Mouse (Mus musculus) CH12.LX (cell line): ENCODE measurements around the gene Pde8b. TPM values are rescaled to one million over a fixed set of nuclear protein-coding genes. Genes with fewer than 3 reads are reported as not detected.
A peak's percentile ranks its signal among the peaks of the same experiment; 100 is the strongest.

Source experiments
- DNase-seq: peaks from one replicate; pipeline ENCODE4 v3.0.0-alpha.2; 2013; ENCODE audit errors: extremely low read depth
- H3K27ac ChIP-seq: 2 replicates; pipeline ENCODE4 v1.5.1; 2012; ENCODE audit warnings: low read depth, mild to moderate bottlenecking, control low read depth, moderate library complexity; ENCODE audit not compliant: insufficient read depth
- H3K27me3 ChIP-seq: replicated peaks from 2 replicates; pipeline ENCODE3; 2012; ENCODE audit warnings: inconsistent platforms
- H3K36me3 ChIP-seq, 2 experiments: replicated peaks in 1 of 2; 2 replicates each; pipeline versions ENCODE3 to v1.6.1; 2012; ENCODE audit warnings: inconsistent platforms in 1 of 2, low read length in 1 of 2, mild to moderate bottlenecking in 1 of 2, mixed read lengths in 1 of 2, moderate library complexity in 1 of 2; ENCODE audit not compliant: control insufficient read depth in 1 of 2, insufficient read depth in 1 of 2
- H3K4me1 ChIP-seq, 2 experiments: 2 replicates each; pipeline ENCODE4 v1.6.1; 2012; ENCODE audit warnings: inconsistent platforms in 1 of 2, moderate library complexity in 1 of 2; ENCODE audit not compliant: insufficient read depth in 2 of 2, control insufficient read depth in 1 of 2
- H3K4me2 ChIP-seq: 2 replicates; pipeline ENCODE4 v1.6.1; 2012; ENCODE audit warnings: low read depth, mild to moderate bottlenecking, control low read depth; ENCODE audit not compliant: poor library complexity, insufficient read depth, severe bottlenecking
- H3K4me3 ChIP-seq, 3 experiments: fragments of 150-350 bp in 1 of 3; sonication (generic) in 1 of 3; replicated peaks in 1 of 3; 2 replicates each; pipeline versions ENCODE3 to v1.5.1; 2011 to 2012; ENCODE audit warnings: low read depth in 2 of 3, low read length in 2 of 3, mild to moderate bottlenecking in 2 of 3, moderate library complexity in 2 of 3, control low read depth in 1 of 3, improper control_type of control experiment in 1 of 3, inconsistent platforms in 1 of 3, mixed read lengths in 1 of 3; ENCODE audit not compliant: poor library complexity in 1 of 3
- H3K79me2 ChIP-seq: replicated peaks from 2 replicates; pipeline ENCODE4 v1.6.1; 2012; ENCODE audit warnings: mild to moderate bottlenecking, moderate library complexity; ENCODE audit not compliant: control insufficient read depth, poor library complexity, insufficient read depth, severe bottlenecking; ENCODE audit errors: extremely low read depth
- H3K9ac ChIP-seq: 2 replicates; pipeline ENCODE4 v1.6.1; 2012; ENCODE audit warnings: low read depth, mild to moderate bottlenecking, control low read depth, moderate library complexity; ENCODE audit not compliant: insufficient read depth
- H3K9me3 ChIP-seq: replicated peaks from 2 replicates; pipeline ENCODE3; 2012; ENCODE audit warnings: low read length, inconsistent platforms, mixed read lengths
- BHLHE40 ChIP-seq: IDR thresholded peaks from 2 replicates; pipeline ENCODE4 v1.6.1; 2011; ENCODE audit warnings: mild to moderate bottlenecking, low read depth, low read length, improper control_type of control experiment
- CHD1 ChIP-seq: IDR thresholded peaks from 2 replicates; pipeline ENCODE4 v1.6.1; 2012; ENCODE audit warnings: low read depth, low read length, improper control_type of control experiment, inconsistent platforms
- CHD2 ChIP-seq: IDR thresholded peaks from 2 replicates; pipeline ENCODE4 v1.6.1; 2011; ENCODE audit warnings: low read length, improper control_type of control experiment
- CTCF ChIP-seq, 2 experiments: IDR thresholded peaks in 1 of 2; conservative IDR thresholded peaks in 1 of 2; 2 replicates each; pipeline ENCODE4 v1.5.1; 2011 to 2012; ENCODE audit warnings: low read depth in 2 of 2, low read length in 2 of 2, improper control_type of control experiment in 1 of 2, inconsistent platforms in 1 of 2, mild to moderate bottlenecking in 1 of 2, moderate library complexity in 1 of 2
- E2F4 ChIP-seq: IDR thresholded peaks from 2 replicates; pipeline ENCODE4 v1.6.1; 2011; ENCODE audit warnings: low read depth, low read length, improper control_type of control experiment; ENCODE audit not compliant: insufficient replicate concordance
- ELF1 ChIP-seq: IDR thresholded peaks from 2 replicates; pipeline ENCODE4 v1.6.1; 2014; ENCODE audit warnings: low read depth, mild to moderate bottlenecking, inconsistent platforms, low read length, improper control_type of control experiment
- EP300 ChIP-seq: IDR thresholded peaks from 2 replicates; pipeline ENCODE4 v1.6.1; 2011; ENCODE audit warnings: low read length, improper control_type of control experiment
- ETS1 ChIP-seq: conservative IDR thresholded peaks from 2 replicates; pipeline ENCODE4 v1.6.1; 2012; ENCODE audit warnings: low read depth, mild to moderate bottlenecking, inconsistent platforms, low read length, improper control_type of control experiment, moderate library complexity
- HCFC1 ChIP-seq: IDR thresholded peaks from 2 replicates; pipeline ENCODE4 v1.6.1; 2012; ENCODE audit warnings: low read depth, mild to moderate bottlenecking, inconsistent platforms, low read length, improper control_type of control experiment
- IRF4 ChIP-seq: IDR thresholded peaks from 2 replicates; pipeline ENCODE4 v1.6.1; 2014; ENCODE audit warnings: low read depth, mild to moderate bottlenecking, inconsistent platforms, low read length, improper control_type of control experiment
- JUN ChIP-seq: IDR thresholded peaks from 2 replicates; pipeline ENCODE4 v1.6.1; 2011; ENCODE audit warnings: low read depth, mild to moderate bottlenecking, low read length, improper control_type of control experiment, moderate library complexity; ENCODE audit not compliant: insufficient read depth
- KAT2A ChIP-seq: IDR thresholded peaks from 2 replicates; pipeline ENCODE4 v1.6.1; 2012; ENCODE audit warnings: low read length, improper control_type of control experiment, inconsistent platforms; ENCODE audit not compliant: insufficient replicate concordance
- MAFK ChIP-seq: IDR thresholded peaks from 2 replicates; pipeline ENCODE4 v1.6.1; 2011; ENCODE audit warnings: low read length, improper control_type of control experiment; ENCODE audit not compliant: insufficient replicate concordance
- MAX ChIP-seq: IDR thresholded peaks from 2 replicates; pipeline ENCODE4 v1.6.1; 2011; ENCODE audit warnings: low read length, improper control_type of control experiment
- MAZ ChIP-seq: IDR thresholded peaks from 2 replicates; pipeline ENCODE4 v1.6.1; 2012; ENCODE audit warnings: low read depth, mild to moderate bottlenecking, inconsistent platforms, low read length, improper control_type of control experiment, moderate library complexity
- MXI1 ChIP-seq: IDR thresholded peaks from 2 replicates; pipeline ENCODE4 v1.6.1; 2011; ENCODE audit warnings: mild to moderate bottlenecking, low read depth, low read length, improper control_type of control experiment
- MYC ChIP-seq: IDR thresholded peaks from 2 replicates; pipeline ENCODE4 v1.6.1; 2011; ENCODE audit warnings: low read depth, mild to moderate bottlenecking, improper control_type of control experiment, low read length
- NELFE ChIP-seq: IDR thresholded peaks from 2 replicates; pipeline ENCODE4 v1.6.1; 2011; ENCODE audit warnings: low read depth, low read length, improper control_type of control experiment
- NRF1 ChIP-seq: IDR thresholded peaks from 2 replicates; pipeline ENCODE4 v1.6.1; 2014; ENCODE audit warnings: low read depth, mild to moderate bottlenecking, inconsistent platforms, low read length, improper control_type of control experiment, moderate library complexity
- PAX5 ChIP-seq: IDR thresholded peaks from 2 replicates; pipeline ENCODE4 v1.6.1; 2012; ENCODE audit warnings: low read length, inconsistent platforms, mixed read lengths
- POLR2A ChIP-seq: IDR thresholded peaks from 2 replicates; pipeline ENCODE4 v1.6.1; 2011; ENCODE audit warnings: low read depth, mild to moderate bottlenecking, improper control_type of control experiment, low read length
- POLR2AphosphoS2 ChIP-seq: IDR thresholded peaks from 2 replicates; pipeline ENCODE4 v1.6.1; 2011; ENCODE audit warnings: low read depth, low read length, improper control_type of control experiment
- RAD21 ChIP-seq: IDR thresholded peaks from 2 replicates; pipeline ENCODE4 v1.6.1; 2011; ENCODE audit warnings: low read depth, mild to moderate bottlenecking, low read length, improper control_type of control experiment, moderate library complexity
- RCOR1 ChIP-seq: conservative IDR thresholded peaks from 2 replicates; pipeline ENCODE4 v1.6.1; 2012; ENCODE audit warnings: low read depth, mild to moderate bottlenecking, inconsistent platforms, low read length, improper control_type of control experiment
- SIN3A ChIP-seq: IDR thresholded peaks from 2 replicates; pipeline ENCODE4 v1.6.1; 2012; ENCODE audit warnings: low read length, improper control_type of control experiment, inconsistent platforms
- SMC3 ChIP-seq: IDR thresholded peaks from 2 replicates; pipeline ENCODE4 v1.6.1; 2011; ENCODE audit warnings: low read depth, low read length, improper control_type of control experiment
- TBP ChIP-seq: conservative IDR thresholded peaks from 2 replicates; pipeline ENCODE4 v1.6.1; 2011; ENCODE audit warnings: low read depth, low read length, improper control_type of control experiment
- UBTF ChIP-seq: IDR thresholded peaks from 2 replicates; pipeline ENCODE4 v1.6.1; 2012; ENCODE audit warnings: low read depth, mild to moderate bottlenecking, inconsistent platforms, low read length, improper control_type of control experiment, moderate library complexity
- USF1 ChIP-seq: IDR thresholded peaks from 2 replicates; pipeline ENCODE4 v1.6.1; 2014; ENCODE audit warnings: low read depth, mild to moderate bottlenecking, inconsistent platforms, low read length, improper control_type of control experiment
- USF2 ChIP-seq: conservative IDR thresholded peaks from 2 replicates; pipeline ENCODE4 v1.6.1; 2011; ENCODE audit warnings: low read depth, low read length, improper control_type of control experiment
- ZC3H11A ChIP-seq: IDR thresholded peaks from 2 replicates; pipeline ENCODE4 v1.6.1; 2012; ENCODE audit warnings: low read depth, mild to moderate bottlenecking, inconsistent platforms, low read length, improper control_type of control experiment
- ZKSCAN1 ChIP-seq: IDR thresholded peaks from 2 replicates; pipeline ENCODE4 v1.6.1; 2012; ENCODE audit warnings: low read depth, inconsistent platforms, low read length, improper control_type of control experiment, borderline replicate concordance
- ZMIZ1 ChIP-seq: IDR thresholded peaks from 2 replicates; pipeline ENCODE4 v1.6.1; 2012; ENCODE audit warnings: low read depth, mild to moderate bottlenecking, inconsistent platforms, low read length, improper control_type of control experiment
- ZNF384 ChIP-seq: IDR thresholded peaks from 2 replicates; pipeline ENCODE4 v1.6.1; 2012; ENCODE audit warnings: low read depth, low read length, improper control_type of control experiment, inconsistent platforms
- dilution Hi-C: fragments of 300-500 bp; cut with MboI; formaldehyde crosslinking; loops from 2 replicates; pipeline ENCODE4 v1.14.3; 2020; ENCODE audit warnings: low sequenced_read_pairs; ENCODE audit not compliant: extremely low pct_unique_long_range_greater_than_20kb, extremely low pct_ligation_motif_present
- in situ Hi-C: fragments of 300-500 bp; cut with MboI; formaldehyde crosslinking; loops from 3 replicates; pipeline ENCODE4 v1.14.3; 2019; ENCODE audit warnings: low sequenced_read_pairs, low pct_ligation_motif_present, low pct_unique_long_range_greater_than_20kb, mixed read lengths
- polyA plus RNA-seq: library from polyadenylated mRNA; unstranded; fragments of >175 nt; gene quantifications from 2 replicates; pipeline ENCODE4 v1.2.1, GENCODE M21; 2012; ENCODE audit warnings: low read depth; ENCODE audit not compliant: insufficient read length
- total RNA-seq, 2 experiments: library from RNA; depleted of rRNA; stranded (reverse); fragments of 300-350 nt in 1 of 2; fragments of >200 nt in 1 of 2; gene quantifications; 2 replicates each; pipeline ENCODE4 v1.2.3; 2012 to 2014

The Pde8b gene
- total and polyA plus RNA-seq, 3 experiments = 0.25 to 2.0 (median 0.93) TPM

DNA sequence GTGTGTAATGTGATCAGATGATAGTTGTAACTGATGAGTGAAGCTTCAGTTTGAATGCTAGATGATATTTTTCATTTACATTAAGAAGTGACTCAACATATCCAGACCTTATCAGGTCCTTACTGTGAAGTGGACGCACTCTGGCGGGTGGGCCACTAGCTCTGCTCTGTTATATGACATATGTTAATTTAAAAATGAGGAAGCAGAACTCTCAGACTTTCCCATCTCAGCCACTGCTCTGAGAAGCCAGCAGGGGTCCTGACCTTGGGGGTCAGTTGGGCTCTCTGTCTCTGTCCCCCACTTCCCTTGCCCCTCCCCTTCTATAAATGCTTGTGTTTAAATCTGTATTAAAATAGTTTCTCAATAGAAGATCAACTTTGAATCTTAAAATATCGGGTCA lies 172.4 kb downstream of the Pde8b start:
- H3K27me3 ChIP-seq = no peaks in the 10 kb centered on the region
- DNase-seq = peak; percentile 33
- in situ Hi-C loops (no loop called here), dilution Hi-C loops (no loop called here)
- no peak overlapping the region for H3K27ac ChIP-seq
- H3K79me2 ChIP-seq = no peaks in the 10 kb centered on the region
- H3K9ac ChIP-seq = no peak overlapping the region
- H3K4me2 ChIP-seq = no peak overlapping the region
- no peaks in the 10 kb centered on the region for H3K36me3 ChIP-seq
- TF ChIP-seq CTCF (conservative IDR thresholded peaks at IDR 0.05 in 1 of 2, IDR thresholded peaks at IDR 0.05 in 1 of 2; ENCODE audit: low read depth in 2 of 2, low read length in 2 of 2) (0 out of 4 replicates have a peak, but pooled peaks of 1 of the 2 experiments have one; percentile 5), CHD1 (no peak), IRF4 (0 out of 2 replicates have a peak, but pooled peaks have one; percentile 8), EP300 (peak; percentile 46; the same call in 1 of the 2 replicates), RCOR1 (no peak)
- H3K9me3 ChIP-seq = peaks cover 7% of the 10 kb centered on the region
- peaks cover 27 to 81% of the 10 kb centered on the region in 2 experiments for H3K4me1 ChIP-seq
- no peak overlapping the region for H3K4me3 ChIP-seq

DNA sequence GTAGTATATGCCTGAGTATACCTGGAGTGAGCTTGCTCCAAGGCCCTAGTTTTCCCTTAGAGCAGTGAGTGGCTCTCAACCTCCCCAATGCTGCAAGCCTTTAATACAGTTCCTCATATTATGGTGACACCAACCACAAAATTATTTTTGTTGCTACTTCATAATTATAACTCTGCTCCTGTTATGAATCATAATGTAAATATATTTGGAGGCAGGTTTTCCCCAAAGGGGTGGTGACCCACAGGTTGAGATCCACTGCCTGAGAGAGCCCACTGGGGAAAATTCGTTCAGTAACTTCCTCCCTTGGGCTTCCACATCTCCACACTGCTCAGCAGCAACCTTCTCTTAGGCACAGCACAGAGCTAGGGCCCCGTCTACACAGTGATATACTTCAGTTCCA lies 174.0 kb downstream of the Pde8b start:
- dilution Hi-C loops = no loop called here
- H3K27me3 ChIP-seq = no peaks in the 10 kb centered on the region
- H3K4me1 ChIP-seq = peaks cover 18 to 65% of the 10 kb centered on the region in 2 experiments
- no peak for TF ChIP-seq E2F4
- peak; percentile 67 for TF ChIP-seq ETS1
- no peak for TF ChIP-seq SMC3
- TF ChIP-seq IRF4 = peak; percentile 80
- no peak for TF ChIP-seq ZNF384
- no peak for TF ChIP-seq MAZ
- no peak for TF ChIP-seq USF1
- TF ChIP-seq RCOR1 = no peak
- TF ChIP-seq ZKSCAN1 = no peak
- TF ChIP-seq NRF1 = no peak
- 0 out of 2 replicates have a peak, but pooled peaks have one; percentile 36 for TF ChIP-seq BHLHE40
- no peak for TF ChIP-seq POLR2AphosphoS2
- TF ChIP-seq TBP = no peak
- no peak for TF ChIP-seq ZC3H11A
- no peak for TF ChIP-seq MYC
- no peak for TF ChIP-seq PAX5
- TF ChIP-seq MAX = no peak
- no peak for TF ChIP-seq HCFC1
- TF ChIP-seq POLR2A = no peak
- no peak for TF ChIP-seq KAT2A
- 0 out of 2 replicates have a peak, but pooled peaks have one; percentile 23 for TF ChIP-seq JUN
- TF ChIP-seq SIN3A = no peak
- TF ChIP-seq UBTF = no peak
- TF ChIP-seq USF2 = no peak
- TF ChIP-seq CHD1 = no peak
- no peak for TF ChIP-seq ELF1
- TF ChIP-seq MAFK = peak; percentile 31; the same call in 1 of the 2 replicates
- no peak for TF ChIP-seq MXI1
- no peak for TF ChIP-seq NELFE
- no peak for TF ChIP-seq ZMIZ1
- TF ChIP-seq RAD21 = no peak
- TF ChIP-seq CHD2 = no peak

More for the DNA sequence above, 174.0 kb downstream of the Pde8b start:
- H3K4me2 ChIP-seq = no peak overlapping the region
- H3K9me3 ChIP-seq = peaks cover 7% of the 10 kb centered on the region
- H3K79me2 ChIP-seq = no peaks in the 10 kb centered on the region
- peak; percentile 85 for DNase-seq
- H3K36me3 ChIP-seq = no peaks in the 10 kb centered on the region
- no peak overlapping the region for H3K4me3 ChIP-seq
- no peak overlapping the region for H3K9ac ChIP-seq
- H3K27ac ChIP-seq = peak overlapping the region; percentile 69
- in situ Hi-C loops = no loop called here
